Mouse (Mus musculus): ENCODE data around the gene Rnf150.

- no peak for TF ChIP-seq CTCF (IDR thresholded peaks at IDR 0.05; ENCODE audit: borderline replicate concordance, control insufficient read depth, extremely low read depth, insufficient read depth, low read length, poor library complexity)
- no peak for TF ChIP-seq POLR2A (IDR thresholded peaks at IDR 0.05; ENCODE audit: control insufficient read depth, extremely low read depth, insufficient read depth, low read length, poor library complexity)
Measured at GRCm38 (mm10) chr8:83083452-83083851, 220.3 kb downstream of the Rnf150 start.
